Mouse (Mus musculus) CH12.LX (cell line): Measurements from ENCODE around the gene Uso1. TPM values are rescaled to one million over a fixed set of nuclear protein-coding genes. Genes with fewer than 3 reads are reported as not detected.

ENCODE experiments used
- DNase-seq: peaks from one replicate; pipeline ENCODE4 v3.0.0-alpha.2; 2013; ENCODE audit errors: extremely low read depth
- H3K27ac ChIP-seq: 2 replicates; pipeline ENCODE4 v1.5.1; 2012; ENCODE audit warnings: low read depth, mild to moderate bottlenecking, control low read depth, moderate library complexity; ENCODE audit not compliant: insufficient read depth
- H3K27me3 ChIP-seq: replicated peaks from 2 replicates; pipeline ENCODE3; 2012; ENCODE audit warnings: inconsistent platforms
- H3K36me3 ChIP-seq, 2 experiments: replicated peaks in 1 of 2; 2 replicates each; pipeline versions ENCODE3 to v1.6.1; 2012; ENCODE audit warnings: inconsistent platforms in 1 of 2, low read length in 1 of 2, mild to moderate bottlenecking in 1 of 2, mixed read lengths in 1 of 2, moderate library complexity in 1 of 2; ENCODE audit not compliant: control insufficient read depth in 1 of 2, insufficient read depth in 1 of 2
- H3K4me1 ChIP-seq, 2 experiments: 2 replicates each; pipeline ENCODE4 v1.6.1; 2012; ENCODE audit warnings: inconsistent platforms in 1 of 2, moderate library complexity in 1 of 2; ENCODE audit not compliant: insufficient read depth in 2 of 2, control insufficient read depth in 1 of 2
- H3K4me2 ChIP-seq: 2 replicates; pipeline ENCODE4 v1.6.1; 2012; ENCODE audit warnings: low read depth, mild to moderate bottlenecking, control low read depth; ENCODE audit not compliant: poor library complexity, insufficient read depth, severe bottlenecking
- H3K4me3 ChIP-seq, 3 experiments: fragments of 150-350 bp in 1 of 3; sonication (generic) in 1 of 3; replicated peaks in 1 of 3; 2 replicates each; pipeline versions ENCODE3 to v1.5.1; 2011 to 2012; ENCODE audit warnings: low read depth in 2 of 3, low read length in 2 of 3, mild to moderate bottlenecking in 2 of 3, moderate library complexity in 2 of 3, control low read depth in 1 of 3, improper control_type of control experiment in 1 of 3, inconsistent platforms in 1 of 3, mixed read lengths in 1 of 3; ENCODE audit not compliant: poor library complexity in 1 of 3
- H3K79me2 ChIP-seq: replicated peaks from 2 replicates; pipeline ENCODE4 v1.6.1; 2012; ENCODE audit warnings: mild to moderate bottlenecking, moderate library complexity; ENCODE audit not compliant: control insufficient read depth, poor library complexity, insufficient read depth, severe bottlenecking; ENCODE audit errors: extremely low read depth
- H3K9ac ChIP-seq: 2 replicates; pipeline ENCODE4 v1.6.1; 2012; ENCODE audit warnings: low read depth, mild to moderate bottlenecking, control low read depth, moderate library complexity; ENCODE audit not compliant: insufficient read depth
- H3K9me3 ChIP-seq: replicated peaks from 2 replicates; pipeline ENCODE3; 2012; ENCODE audit warnings: low read length, inconsistent platforms, mixed read lengths
- CHD2 ChIP-seq: IDR thresholded peaks from 2 replicates; pipeline ENCODE4 v1.6.1; 2011; ENCODE audit warnings: low read length, improper control_type of control experiment
- CTCF ChIP-seq, 2 experiments: IDR thresholded peaks in 1 of 2; conservative IDR thresholded peaks in 1 of 2; 2 replicates each; pipeline ENCODE4 v1.5.1; 2011 to 2012; ENCODE audit warnings: low read depth in 2 of 2, low read length in 2 of 2, improper control_type of control experiment in 1 of 2, inconsistent platforms in 1 of 2, mild to moderate bottlenecking in 1 of 2, moderate library complexity in 1 of 2
- ETS1 ChIP-seq: conservative IDR thresholded peaks from 2 replicates; pipeline ENCODE4 v1.6.1; 2012; ENCODE audit warnings: low read depth, mild to moderate bottlenecking, inconsistent platforms, low read length, improper control_type of control experiment, moderate library complexity
- GABPA ChIP-seq: IDR thresholded peaks from 2 replicates; pipeline ENCODE4 v1.6.1; 2012; ENCODE audit warnings: low read depth, low read length, improper control_type of control experiment, inconsistent platforms; ENCODE audit not compliant: insufficient replicate concordance
- JUN ChIP-seq: IDR thresholded peaks from 2 replicates; pipeline ENCODE4 v1.6.1; 2011; ENCODE audit warnings: low read depth, mild to moderate bottlenecking, low read length, improper control_type of control experiment, moderate library complexity; ENCODE audit not compliant: insufficient read depth
- JUND ChIP-seq: conservative IDR thresholded peaks from 2 replicates; pipeline ENCODE4 v1.6.1; 2011; ENCODE audit warnings: low read depth, low read length, improper control_type of control experiment
- MEF2A ChIP-seq: IDR thresholded peaks from 2 replicates; pipeline ENCODE4 v1.6.1; 2014; ENCODE audit warnings: low read depth, mild to moderate bottlenecking, inconsistent platforms, low read length, improper control_type of control experiment, borderline replicate concordance
- MXI1 ChIP-seq: IDR thresholded peaks from 2 replicates; pipeline ENCODE4 v1.6.1; 2011; ENCODE audit warnings: mild to moderate bottlenecking, low read depth, low read length, improper control_type of control experiment
- MYC ChIP-seq: IDR thresholded peaks from 2 replicates; pipeline ENCODE4 v1.6.1; 2011; ENCODE audit warnings: low read depth, mild to moderate bottlenecking, improper control_type of control experiment, low read length
- RAD21 ChIP-seq: IDR thresholded peaks from 2 replicates; pipeline ENCODE4 v1.6.1; 2011; ENCODE audit warnings: low read depth, mild to moderate bottlenecking, low read length, improper control_type of control experiment, moderate library complexity
- SIN3A ChIP-seq: IDR thresholded peaks from 2 replicates; pipeline ENCODE4 v1.6.1; 2012; ENCODE audit warnings: low read length, improper control_type of control experiment, inconsistent platforms
- SMC3 ChIP-seq: IDR thresholded peaks from 2 replicates; pipeline ENCODE4 v1.6.1; 2011; ENCODE audit warnings: low read depth, low read length, improper control_type of control experiment
- TBP ChIP-seq: conservative IDR thresholded peaks from 2 replicates; pipeline ENCODE4 v1.6.1; 2011; ENCODE audit warnings: low read depth, low read length, improper control_type of control experiment
- TCF12 ChIP-seq: IDR thresholded peaks from 2 replicates; pipeline ENCODE4 v1.6.1; 2014; ENCODE audit warnings: low read depth, mild to moderate bottlenecking, inconsistent platforms, low read length, improper control_type of control experiment
- USF1 ChIP-seq: IDR thresholded peaks from 2 replicates; pipeline ENCODE4 v1.6.1; 2014; ENCODE audit warnings: low read depth, mild to moderate bottlenecking, inconsistent platforms, low read length, improper control_type of control experiment
- ZC3H11A ChIP-seq: IDR thresholded peaks from 2 replicates; pipeline ENCODE4 v1.6.1; 2012; ENCODE audit warnings: low read depth, mild to moderate bottlenecking, inconsistent platforms, low read length, improper control_type of control experiment
- dilution Hi-C: fragments of 300-500 bp; cut with MboI; formaldehyde crosslinking; loops from 2 replicates; pipeline ENCODE4 v1.14.3; 2020; ENCODE audit warnings: low sequenced_read_pairs; ENCODE audit not compliant: extremely low pct_unique_long_range_greater_than_20kb, extremely low pct_ligation_motif_present
- in situ Hi-C: fragments of 300-500 bp; cut with MboI; formaldehyde crosslinking; loops from 3 replicates; pipeline ENCODE4 v1.14.3; 2019; ENCODE audit warnings: low sequenced_read_pairs, low pct_ligation_motif_present, low pct_unique_long_range_greater_than_20kb, mixed read lengths
- polyA plus RNA-seq: library from polyadenylated mRNA; unstranded; fragments of >175 nt; gene quantifications from 2 replicates; pipeline ENCODE4 v1.2.1, GENCODE M21; 2012; ENCODE audit warnings: low read depth; ENCODE audit not compliant: insufficient read length
- total RNA-seq, 2 experiments: library from RNA; depleted of rRNA; stranded (reverse); fragments of 300-350 nt in 1 of 2; fragments of >200 nt in 1 of 2; gene quantifications; 2 replicates each; pipeline ENCODE4 v1.2.3; 2012 to 2014

The Uso1 gene
- total and polyA plus RNA-seq, 3 experiments = 19.9 to 63.7 (median 20.9) TPM

GRCm38 (mm10) chr5:92117823-92118403 is 19.8 kb upstream of the Uso1 start:
- H3K4me2 ChIP-seq = no peak overlapping the region
- no peaks in the 10 kb centered on the region for H3K4me1 ChIP-seq
- TF ChIP-seq CHD2 = no peak
- TF ChIP-seq CTCF (conservative IDR thresholded peaks at IDR 0.05 in 1 of 2, IDR thresholded peaks at IDR 0.05 in 1 of 2; ENCODE audit: low read depth in 2 of 2, low read length in 2 of 2) = peak; percentile 62 to 91
- TF ChIP-seq SMC3 = peak; percentile 74
- no peak for TF ChIP-seq TBP
- peak; percentile 93 for TF ChIP-seq RAD21
- no peak for TF ChIP-seq USF1
- TF ChIP-seq ETS1 = peak; percentile 50; the same call in 1 of the 2 replicates
- no peak for TF ChIP-seq TCF12
- TF ChIP-seq JUN = peak; percentile 87
- peak; percentile 90 for TF ChIP-seq JUND
- TF ChIP-seq MEF2A = peak; percentile 43; the same call in 1 of the 2 replicates
- TF ChIP-seq, all 38 proteins: peak for 7
- H3K4me3 ChIP-seq = no peak overlapping the region
- no peaks in the 10 kb centered on the region for H3K27me3 ChIP-seq
- in situ Hi-C loops = no loop called here
- no peaks in the 10 kb centered on the region for H3K79me2 ChIP-seq
- no peak overlapping the region for H3K27ac ChIP-seq
- peaks cover 0 to 11% of the 10 kb centered on the region in 2 experiments for H3K36me3 ChIP-seq
- peak; percentile 77 for DNase-seq
- dilution Hi-C loops = no loop called here
- no peak overlapping the region for H3K9ac ChIP-seq
- peaks cover 2% of the 10 kb centered on the region for H3K9me3 ChIP-seq

- Histone ChIP-seq H3K27me3 (no peaks in the 10 kb centered on the region), H3K27ac (no peak overlapping the region), H3K4me3 (no peak overlapping the region), H3K4me1 (no peaks in the 10 kb centered on the region), H3K36me3 (peaks cover 0 to 26% of the 10 kb centered on the region in 2 experiments), H3K9ac (no peak overlapping the region), H3K79me2 (no peaks in the 10 kb centered on the region), H3K4me2 (no peak overlapping the region), H3K9me3 (peaks cover 3% of the 10 kb centered on the region)
- DNase-seq = no peak
- no peak for TF ChIP-seq SIN3A
- dilution Hi-C loops (no loop called here), in situ Hi-C loops (no loop called here)
These were observed 16.1 kb upstream of the Uso1 start for GRCm38 (mm10) chr5:92121636-92122035.

- H3K79me2 ChIP-seq = no peaks in the 10 kb centered on the region
- dilution Hi-C loops (no loop called here), in situ Hi-C loops (no loop called here)
- H3K9me3 ChIP-seq = peaks cover 3% of the 10 kb centered on the region
- no peak for DNase-seq
- no peak overlapping the region for H3K9ac ChIP-seq
- H3K27me3 ChIP-seq = no peaks in the 10 kb centered on the region
- peaks cover 0 to 26% of the 10 kb centered on the region in 2 experiments for H3K36me3 ChIP-seq
- no peak overlapping the region for H3K4me2 ChIP-seq
- H3K4me3 ChIP-seq = no peak overlapping the region
- no peak overlapping the region for H3K27ac ChIP-seq
- TF ChIP-seq ZC3H11A (no peak), CHD2 (no peak), GABPA (no peak), MYC (no peak), MXI1 (no peak), MEF2A (no peak), RAD21 (no peak), USF1 (no peak), ETS1 (no peak), SIN3A (no peak)
- H3K4me1 ChIP-seq = peaks cover 0 to 28% of the 10 kb centered on the region in 2 experiments; a peak in 3 of 4 replicates
These were observed 12.3 kb upstream of the Uso1 start for GRCm38 (mm10) chr5:92125446-92125845.
